Mouse (Mus musculus) neural tube, embryonic 11.5 days (tissue): ENCODE measurements at regions not wholly inside any gene's neighbourhood (a gene's known extent, or its start where the extent isn't known, plus 50 kb on each side); places are given as distances from the start of the nearest gene placed in this dataset.

ENCODE experiments used
- ATAC-seq: fragments of 200-750 bp; cut with Nextera tagmentation; 2 replicates; pipeline ENCODE4 v1.8.0; 2017; ENCODE audit warnings: moderate number of reproducible peaks, mild to moderate bottlenecking, moderate TSS enrichment, moderate library complexity; ENCODE audit not compliant: insufficient read depth, low FRiP score, low TSS enrichment
- DNase-seq: peaks from one replicate; pipeline ENCODE4 v3.0.0-alpha.2; 2015; ENCODE audit warnings: low spot score
- H3K27ac ChIP-seq: fragments of 300-500 bp; sonication (generic); 2 replicates; pipeline ENCODE4 v1.5.1; 2014; ENCODE audit warnings: low read depth, mild to moderate bottlenecking, low read length
- H3K27me3 ChIP-seq: fragments of 300-500 bp; sonication (generic); 2 replicates; pipeline ENCODE4 v1.6.1; 2014; ENCODE audit warnings: mild to moderate bottlenecking, low read length, mixed read lengths; ENCODE audit not compliant: control insufficient read depth, insufficient read depth
- H3K36me3 ChIP-seq: fragments of 300-500 bp; sonication (generic); 2 replicates; pipeline ENCODE4 v1.6.1; 2014; ENCODE audit warnings: mild to moderate bottlenecking, low read length, moderate library complexity, mixed read lengths; ENCODE audit not compliant: control insufficient read depth, insufficient read depth
- H3K4me1 ChIP-seq: fragments of 300-500 bp; sonication (generic); 2 replicates; pipeline ENCODE4 v1.6.1; 2014; ENCODE audit warnings: low read length, mixed read lengths; ENCODE audit not compliant: control insufficient read depth, insufficient read depth
- H3K4me2 ChIP-seq: fragments of 300-500 bp; sonication (generic); 2 replicates; pipeline ENCODE4 v1.6.1; 2014; ENCODE audit warnings: low read depth, mild to moderate bottlenecking, moderate library complexity
- H3K4me3 ChIP-seq: fragments of 300-500 bp; sonication (generic); 2 replicates; pipeline ENCODE4 v1.5.1; 2014; ENCODE audit warnings: low read depth, low read length
- H3K9ac ChIP-seq: fragments of 300-500 bp; sonication (generic); 2 replicates; pipeline ENCODE4 v1.6.1; 2014; ENCODE audit warnings: mild to moderate bottlenecking, low read length
- H3K9me3 ChIP-seq: fragments of 300-500 bp; sonication (generic); 2 replicates; pipeline ENCODE4 v1.6.1; 2016; ENCODE audit warnings: low read length; ENCODE audit not compliant: control insufficient read depth
- WGBS: fragments of 180-500 bp; shearing (Covaris S2); extraction: QIAGEN DNeasy Blood & Tissue Kit; methylation state at CpG from one replicate; pipeline ENCODE4 v1.1.7; 2014; 5-methylcytosine and 5-hydroxymethylcytosine counted together

DNA sequence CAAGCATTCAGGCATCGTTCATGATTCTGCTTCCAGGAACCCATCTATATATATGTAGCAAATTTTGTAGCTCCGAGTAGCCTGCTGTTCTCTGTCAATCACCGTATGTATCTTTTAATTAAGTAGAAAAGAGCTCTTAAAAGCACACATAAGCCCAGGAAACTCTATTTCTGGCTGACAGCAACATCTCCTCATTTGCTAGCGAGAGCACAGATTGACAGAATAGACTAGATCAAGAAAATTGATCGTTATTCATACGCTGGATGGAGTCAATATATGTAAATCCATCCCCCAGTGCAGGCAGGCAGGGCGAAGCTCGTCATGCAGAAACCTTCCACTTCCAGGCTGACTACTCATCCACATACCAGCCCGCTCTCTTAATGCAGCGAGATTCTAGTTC, 185.6 kb downstream of the Tmem26 start:
- 80% methylated on average over 10 of the region's 10 CpGs for WGBS
- Histone ChIP-seq H3K4me2 (no peak overlapping the region), H3K27me3 (no peaks in the 10 kb centered on the region), H3K4me3 (no peak overlapping the region), H3K9me3 (no peaks in the 10 kb centered on the region), H3K4me1 (no peaks in the 10 kb centered on the region), H3K36me3 (no peaks in the 10 kb centered on the region), H3K27ac (no peak overlapping the region), H3K9ac (no peak overlapping the region)
- ATAC-seq = no peak
- no peak for DNase-seq

DNA sequence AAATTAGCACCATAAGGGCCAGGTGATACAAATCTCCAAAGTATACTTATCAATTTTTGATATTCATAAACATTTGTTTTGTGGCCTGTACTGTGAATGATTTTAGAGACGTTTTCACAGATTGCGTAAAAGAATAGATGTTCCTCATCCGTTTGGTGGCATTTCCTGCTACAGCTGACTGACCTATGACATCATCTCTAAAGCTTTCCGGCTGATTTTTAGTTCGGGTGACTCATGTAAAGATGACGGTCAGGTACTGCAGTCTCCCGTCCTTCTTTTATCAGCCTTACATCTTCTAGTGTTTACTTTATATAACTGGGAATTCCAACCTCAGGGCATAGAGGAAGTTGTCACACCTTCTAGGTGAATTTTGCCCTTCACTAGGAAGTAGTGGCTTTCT, 192.7 kb downstream of the Tmem26 start:
- no peaks in the 10 kb centered on the region for H3K36me3 ChIP-seq
- 79% methylated on average over 7 of the region's 7 CpGs for WGBS
- H3K4me1 ChIP-seq = no peaks in the 10 kb centered on the region
- H3K27ac ChIP-seq = no peak overlapping the region
- DNase-seq = no peak
- H3K9ac ChIP-seq = no peak overlapping the region
- H3K4me3 ChIP-seq = no peak overlapping the region
- no peaks in the 10 kb centered on the region for H3K9me3 ChIP-seq
- no peaks in the 10 kb centered on the region for H3K27me3 ChIP-seq
- no peak for ATAC-seq
- no peak overlapping the region for H3K4me2 ChIP-seq

DNA sequence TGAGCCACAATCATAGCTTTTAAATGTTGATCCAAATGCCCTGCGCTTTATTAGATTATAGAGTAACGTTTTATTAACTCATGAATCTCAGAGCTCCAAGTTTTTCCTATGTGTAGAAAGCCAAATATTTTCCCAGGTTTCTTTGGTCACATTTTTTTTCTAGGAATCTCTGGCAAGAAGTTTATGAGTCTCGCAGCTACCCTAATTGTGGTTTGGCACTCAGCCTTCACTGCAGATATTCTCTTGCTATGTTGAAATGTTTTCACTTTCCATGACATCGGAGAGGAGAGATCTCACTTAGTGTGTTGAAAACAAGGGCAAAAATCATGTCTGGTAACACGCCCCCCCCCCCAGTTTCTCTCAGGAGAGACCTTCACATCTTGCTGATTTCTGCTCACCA, 212.4 kb downstream of the Tmem26 start:
- H3K27me3 ChIP-seq = no peaks in the 10 kb centered on the region
- H3K4me1 ChIP-seq = no peaks in the 10 kb centered on the region
- no peak overlapping the region for H3K4me3 ChIP-seq
- WGBS = 89% methylated on average over 5 of the region's 5 CpGs
- H3K27ac ChIP-seq = no peak overlapping the region
- no peak for DNase-seq
- no peak overlapping the region for H3K9ac ChIP-seq
- ATAC-seq = no peak
- H3K4me2 ChIP-seq = no peak overlapping the region
- no peaks in the 10 kb centered on the region for H3K9me3 ChIP-seq
- H3K36me3 ChIP-seq = no peaks in the 10 kb centered on the region

DNA sequence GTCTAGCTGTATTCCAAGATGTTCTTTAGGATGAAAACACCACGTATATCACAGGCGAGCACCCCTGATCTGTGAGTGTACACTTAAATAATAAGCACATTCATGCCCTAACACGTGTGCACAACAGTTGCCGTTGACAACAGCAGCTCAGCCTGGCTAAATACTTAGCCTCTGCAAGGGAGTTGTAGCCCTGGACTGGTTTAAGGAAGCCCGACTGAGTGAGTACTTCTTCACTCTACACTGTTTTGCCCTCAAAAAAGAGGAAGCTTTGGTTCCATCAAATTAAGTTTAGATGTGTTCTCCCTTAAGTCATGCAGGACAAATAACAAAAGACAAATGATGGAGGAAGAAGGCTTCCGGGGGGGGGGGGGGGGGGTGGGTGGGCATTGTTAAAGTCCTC, 208.0 kb upstream of the Rhobtb1 start:
- no peaks in the 10 kb centered on the region for H3K36me3 ChIP-seq
- 77% methylated on average over 6 of the region's 6 CpGs for WGBS
- H3K9me3 ChIP-seq = no peaks in the 10 kb centered on the region
- no peak overlapping the region for H3K27ac ChIP-seq
- no peak for DNase-seq
- ATAC-seq = no peak
- H3K9ac ChIP-seq = no peak overlapping the region
- H3K4me3 ChIP-seq = no peak overlapping the region
- no peaks in the 10 kb centered on the region for H3K27me3 ChIP-seq
- H3K4me1 ChIP-seq = no peaks in the 10 kb centered on the region
- H3K4me2 ChIP-seq = no peak overlapping the region

DNA sequence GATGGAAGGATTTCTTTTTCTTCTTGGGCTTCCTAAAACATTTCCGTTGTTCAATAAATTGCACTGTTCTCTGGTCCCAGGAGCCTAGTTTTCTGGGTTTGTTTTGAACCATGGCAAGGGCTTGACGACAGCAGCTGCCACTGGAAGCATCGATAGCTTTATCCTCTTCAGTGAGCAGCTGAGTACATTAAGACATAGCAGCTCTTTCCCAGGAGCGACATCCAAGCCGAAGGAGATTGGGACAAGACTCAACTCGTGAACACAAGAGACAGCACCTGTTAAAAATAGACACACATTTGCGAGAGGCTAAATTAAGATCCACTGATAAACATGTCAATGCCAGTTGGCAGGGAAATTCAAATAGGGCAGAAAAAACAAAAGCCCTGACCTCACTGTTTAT, 194.7 kb upstream of the Rhobtb1 start:
- Histone ChIP-seq H3K36me3 (no peaks in the 10 kb centered on the region), H3K4me2 (no peak overlapping the region), H3K4me3 (no peak overlapping the region), H3K9me3 (no peaks in the 10 kb centered on the region), H3K4me1 (no peaks in the 10 kb centered on the region), H3K27ac (no peak overlapping the region), H3K9ac (no peak overlapping the region), H3K27me3 (no peaks in the 10 kb centered on the region)
- ATAC-seq = no peak
- 82% methylated on average over 7 of the region's 7 CpGs for WGBS
- DNase-seq = no peak

DNA sequence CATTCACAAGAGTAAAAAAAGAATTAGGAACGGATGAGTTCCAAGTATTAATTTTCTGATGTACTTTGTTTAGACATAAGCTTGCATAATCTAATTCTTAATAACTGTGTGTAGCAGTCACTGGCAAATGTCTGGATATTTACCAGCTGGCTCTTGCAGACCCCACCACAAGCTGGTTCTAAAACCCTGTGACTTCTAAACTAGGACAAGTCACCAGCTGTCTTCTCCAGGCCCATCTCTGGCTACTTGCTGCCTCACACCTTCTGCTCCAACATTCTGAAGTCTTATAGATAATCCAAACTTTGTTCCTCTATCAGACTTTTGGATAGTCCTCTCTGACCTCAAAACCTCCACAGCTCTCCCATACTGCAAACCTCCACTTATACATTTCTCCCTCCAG, 189.9 kb upstream of the Rhobtb1 start:
- no peaks in the 10 kb centered on the region for H3K4me1 ChIP-seq
- no peaks in the 10 kb centered on the region for H3K27me3 ChIP-seq
- H3K4me3 ChIP-seq = no peak overlapping the region
- ATAC-seq (no peak), DNase-seq (no peak)
- H3K27ac ChIP-seq = no peak overlapping the region
- WGBS = 93% methylated on average over 1 of the region's 1 CpGs
- no peak overlapping the region for H3K9ac ChIP-seq
- no peaks in the 10 kb centered on the region for H3K36me3 ChIP-seq
- H3K9me3 ChIP-seq = no peaks in the 10 kb centered on the region
- H3K4me2 ChIP-seq = no peak overlapping the region

- DNase-seq = no peak
- Histone ChIP-seq H3K4me3 (no peak overlapping the region), H3K9ac (no peak overlapping the region), H3K4me1 (no peaks in the 10 kb centered on the region), H3K27me3 (no peaks in the 10 kb centered on the region), H3K4me2 (no peak overlapping the region), H3K9me3 (no peaks in the 10 kb centered on the region), H3K27ac (no peak overlapping the region), H3K36me3 (no peaks in the 10 kb centered on the region)
- WGBS = 86% methylated on average over 8 of the region's 8 CpGs
- no peak for ATAC-seq
Measured at GRCm38 (mm10) chr10:68963090-68963489, 188.1 kb upstream of the Rhobtb1 start.

- Histone ChIP-seq H3K27ac (no peak overlapping the region), H3K4me1 (no peaks in the 10 kb centered on the region), H3K9me3 (no peaks in the 10 kb centered on the region), H3K27me3 (no peaks in the 10 kb centered on the region), H3K9ac (no peak overlapping the region), H3K36me3 (no peaks in the 10 kb centered on the region), H3K4me3 (no peak overlapping the region), H3K4me2 (no peak overlapping the region)
- DNase-seq = no peak
- 100% methylated on average over 1 of the region's 1 CpGs for WGBS
- ATAC-seq = no peak
Measured at GRCm38 (mm10) chr10:68965271-68965670, 186.0 kb upstream of the Rhobtb1 start.

DNA sequence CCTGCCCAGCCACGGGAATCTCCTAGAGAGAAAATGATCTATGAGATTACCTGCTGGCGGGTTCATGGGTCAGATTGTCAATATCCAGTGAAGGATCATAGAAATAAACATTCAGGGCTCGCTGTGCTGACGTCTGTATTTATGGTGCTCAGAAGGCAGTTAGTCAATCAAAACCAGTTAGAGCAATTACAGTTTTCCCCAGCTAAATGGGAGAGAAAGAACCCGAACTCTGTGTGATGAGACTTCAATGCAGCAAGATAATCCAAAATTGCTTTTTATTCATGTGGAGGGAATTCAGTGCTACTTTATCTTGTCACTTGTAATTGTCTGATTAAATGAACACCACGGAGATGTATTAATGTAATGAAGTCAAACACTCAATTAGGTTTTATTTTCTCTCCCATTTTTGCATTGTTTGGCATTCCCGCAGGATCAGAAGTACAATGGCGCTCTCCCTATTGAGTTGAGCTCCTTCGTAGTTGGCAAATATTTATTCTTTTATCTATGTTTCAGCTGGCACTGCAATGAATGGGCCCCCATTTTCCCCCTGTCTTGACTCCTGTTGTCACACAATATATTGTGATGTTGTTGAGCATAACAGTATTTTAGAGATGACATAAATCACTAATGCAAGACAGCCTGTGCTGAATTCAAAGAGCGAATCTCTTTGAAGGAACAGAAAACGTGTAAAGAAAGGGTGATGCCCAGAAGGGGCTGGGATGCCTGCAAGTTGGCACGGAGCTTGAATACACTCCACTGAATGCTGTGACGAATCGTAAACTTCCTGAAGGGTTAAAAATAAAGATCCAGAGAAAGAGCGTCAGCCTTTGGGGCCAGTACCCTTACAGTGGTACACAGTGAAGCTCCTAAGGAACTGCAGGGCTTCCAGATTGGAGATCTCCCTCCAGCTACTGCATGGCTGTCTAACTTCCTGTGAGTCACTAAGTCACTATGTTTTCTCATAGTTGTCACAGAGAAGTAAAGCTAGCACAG, 183.0 kb upstream of the Rhobtb1 start:
- H3K4me3 ChIP-seq = no peak overlapping the region
- 52% methylated on average over 15 of the region's 15 CpGs for WGBS
- H3K36me3 ChIP-seq = no peaks in the 10 kb centered on the region
- no peaks in the 10 kb centered on the region for H3K27me3 ChIP-seq
- H3K4me2 ChIP-seq = no peak overlapping the region
- no peak overlapping the region for H3K27ac ChIP-seq
- H3K9ac ChIP-seq = no peak overlapping the region
- no peaks in the 10 kb centered on the region for H3K4me1 ChIP-seq
- ATAC-seq (peak; percentile 68), DNase-seq (no peak)
- H3K9me3 ChIP-seq = no peaks in the 10 kb centered on the region
